Mouse (Mus musculus) left cerebral cortex, postnatal 4 days (tissue): ENCODE data around the gene Ap1g1. TPM values are rescaled to one million over a fixed set of nuclear protein-coding genes. Genes with fewer than 3 reads are reported as not detected.

ENCODE experiments used
- total RNA-seq, 2 experiments: library from RNA; stranded (reverse); gene quantifications; 2 replicates each; pipeline ENCODE4 v1.2.3; 2021

Gene Ap1g1
- total RNA-seq, 2 experiments from 2014 or later, result 110 to 116 TPM

Other genes with a start within 250 kb of the Ap1g1 start
- 10 to 100 TPM; 25.9 to 26.6 TPM for gene Dhx38, start 212.7 kb upstream of the Ap1g1 start, total RNA-seq
- gene Txnl4b, start 212.7 kb upstream of the Ap1g1 start, total RNA-seq, result 1 to 10 TPM; 8.7 to 9.2 TPM
- gene Hp, start 199.4 kb upstream of the Ap1g1 start, total RNA-seq, result under 1 TPM in 1 of 2 experiments, not detected in 1; 0.60 TPM
- gene Dhodh, start 169.9 kb upstream of the Ap1g1 start, total RNA-seq, result 10 to 100 TPM; 19.0 to 19.9 TPM
- gene Pkd1l3, start 164.0 kb upstream of the Ap1g1 start, total RNA-seq, result under 1 TPM; 0.26 to 0.64 TPM
- 10 to 100 TPM; 85.9 to 89.9 TPM for gene Ist1, start 85.3 kb upstream of the Ap1g1 start, total RNA-seq
- 10 to 100 TPM; 89.8 to 90.5 TPM for gene Zfp821, start 73.0 kb upstream of the Ap1g1 start, total RNA-seq
- 10 to 100 TPM; 28.7 to 34.0 TPM for gene Atxn1l, start 40.8 kb upstream of the Ap1g1 start, total RNA-seq
- gene Phlpp2, start 90.0 kb downstream of the Ap1g1 start, total RNA-seq, result 10 to 100 TPM; 28.2 to 31.7 TPM
- under 1 TPM; 0.18 to 0.24 TPM for gene Marveld3, start 183.6 kb downstream of the Ap1g1 start, total RNA-seq
- not detected for gene Tat, start 211.9 kb downstream of the Ap1g1 start, total RNA-seq